Mouse (Mus musculus) hindbrain, embryonic 10.5 days (tissue): ENCODE data around the gene B3gat1. TPM values are rescaled to one million over a fixed set of nuclear protein-coding genes. Genes with fewer than 3 reads are reported as not detected.

Experiments used
- DNase-seq: peaks from one replicate; pipeline ENCODE4 v3.0.0-alpha.2; 2017; ENCODE audit warnings: low spot score
- H3K27ac ChIP-seq: fragments of 300-500 bp; sonication (generic); 2 replicates; pipeline ENCODE4 v1.5.1; 2016; ENCODE audit warnings: mild to moderate bottlenecking, moderate library complexity
- H3K27me3 ChIP-seq: fragments of 300-500 bp; sonication (generic); 2 replicates; pipeline ENCODE4 v1.6.1; 2016; ENCODE audit warnings: mild to moderate bottlenecking; ENCODE audit not compliant: poor library complexity, insufficient read depth, severe bottlenecking
- H3K36me3 ChIP-seq: fragments of 300-500 bp; sonication (generic); 2 replicates; pipeline ENCODE4 v1.6.1; 2016; ENCODE audit warnings: mild to moderate bottlenecking, moderate library complexity
- H3K4me1 ChIP-seq: fragments of 300-500 bp; sonication (generic); replicated peaks from 2 replicates; pipeline ENCODE4 v1.6.1; 2016; ENCODE audit warnings: mild to moderate bottlenecking
- H3K4me3 ChIP-seq: fragments of 300-500 bp; sonication (generic); 2 replicates; pipeline ENCODE4 v1.5.1; 2016; ENCODE audit warnings: mild to moderate bottlenecking, moderate library complexity
- H3K9me3 ChIP-seq: fragments of 300-500 bp; sonication (generic); 2 replicates; pipeline ENCODE4 v1.6.1; 2016; ENCODE audit warnings: mild to moderate bottlenecking, moderate library complexity
- WGBS: fragments of 180-500 bp; shearing (Covaris S2); methylation state at CpG from one replicate; pipeline ENCODE4 v1.1.7; 2016; 5-methylcytosine and 5-hydroxymethylcytosine counted together
- polyA plus RNA-seq: library from polyadenylated mRNA; unstranded; fragments of >200 nt; fragmentation: Nextera tagmentation; extraction: Ambion mirVana; gene quantifications from 2 replicates; pipeline ENCODE4 v1.2.1, GENCODE M21; 2016

B3gat1 gene
- polyA plus RNA-seq, 1 experiment from 2014 or later, result 6.8 TPM

GRCm38 (mm10) chr9:26798205-26798604 is 64.7 kb downstream of the B3gat1 start:
- H3K4me1 ChIP-seq, result no peaks in the 10 kb centered on the region
- no peak overlapping the region for H3K27ac ChIP-seq
- DNase-seq, result no peak
- no peaks in the 10 kb centered on the region for H3K27me3 ChIP-seq
- 89% methylated on average over 3 of the region's 3 CpGs for whole genome bisulfite sequencing
- H3K4me3 ChIP-seq, result no peak overlapping the region
- no peaks in the 10 kb centered on the region for H3K9me3 ChIP-seq
- no peaks in the 10 kb centered on the region for H3K36me3 ChIP-seq

- Histone ChIP-seq H3K9me3 (no peaks in the 10 kb centered on the region), H3K27me3 (no peaks in the 10 kb centered on the region), H3K4me1 (no peaks in the 10 kb centered on the region), H3K36me3 (no peaks in the 10 kb centered on the region), H3K27ac (no peak overlapping the region), H3K4me3 (no peak overlapping the region)
- WGBS, result 73% methylated on average over 1 of the region's 1 CpGs
- no peak for DNase-seq
Observed at GRCm38 (mm10) chr9:26798731-26799130, 65.2 kb downstream of the B3gat1 start.

DNA sequence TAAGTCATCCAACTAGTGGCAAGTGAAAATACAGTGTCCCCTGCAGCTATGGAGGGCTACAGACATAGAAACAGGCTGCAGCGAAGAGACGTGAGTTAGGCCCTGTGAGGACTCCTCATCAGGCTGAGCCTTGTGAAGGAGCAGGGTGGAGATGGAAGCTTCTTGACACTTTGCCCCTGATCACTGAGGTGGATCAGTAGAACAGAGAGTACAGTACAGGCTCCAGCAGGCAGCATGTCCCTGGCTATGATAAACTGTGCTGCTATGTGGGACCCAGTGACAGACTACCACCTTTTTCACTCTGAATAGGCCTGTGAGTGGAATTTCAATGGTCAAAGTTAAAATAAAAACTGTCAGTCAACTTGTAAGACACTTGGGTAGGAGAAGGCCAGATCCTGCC is 66.8 kb downstream of the B3gat1 start:
- 95% methylated on average over 2 of the region's 2 CpGs for WGBS
- DNase-seq, result no peak

DNA sequence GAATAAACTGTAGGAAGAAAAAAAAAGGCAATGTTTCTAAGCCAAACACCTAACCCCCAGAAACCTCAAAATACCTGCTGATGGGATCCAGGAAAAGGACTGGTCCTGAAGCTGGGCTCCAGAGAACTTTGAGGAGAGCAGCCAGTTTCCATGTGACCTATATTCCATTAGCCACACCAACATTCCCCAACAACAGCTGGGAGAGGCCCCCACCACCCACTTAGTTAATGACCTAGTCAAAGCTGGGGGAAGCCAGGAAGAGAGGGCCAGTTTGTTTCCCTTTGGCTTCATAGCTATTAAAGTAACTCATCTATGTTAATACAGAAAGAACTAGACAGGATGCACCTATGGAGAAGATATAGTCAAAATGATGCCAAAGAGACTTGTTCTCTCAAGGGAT is 70.8 kb downstream of the B3gat1 start:
- no peaks in the 10 kb centered on the region for H3K36me3 ChIP-seq
- H3K27me3 ChIP-seq, result no peaks in the 10 kb centered on the region
- H3K4me3 ChIP-seq, result no peak overlapping the region
- no peak for DNase-seq
- H3K27ac ChIP-seq, result no peak overlapping the region
- H3K9me3 ChIP-seq, result no peaks in the 10 kb centered on the region
- H3K4me1 ChIP-seq, result peaks cover 21% of the 10 kb centered on the region

More for the DNA sequence above, 66.8 kb downstream of the B3gat1 start:
- no peak overlapping the region for H3K4me3 ChIP-seq
- H3K4me1 ChIP-seq, result peaks cover 8% of the 10 kb centered on the region; the same call in 1 of the 2 replicates
- H3K9me3 ChIP-seq, result no peaks in the 10 kb centered on the region
- no peaks in the 10 kb centered on the region for H3K36me3 ChIP-seq
- no peak overlapping the region for H3K27ac ChIP-seq
- no peaks in the 10 kb centered on the region for H3K27me3 ChIP-seq

GRCm38 (mm10) chr9:26805935-26806666 is 72.6 kb downstream of the B3gat1 start, which contains the start of gene Glb1l2:
TSS of gene Glb1l2 (minus strand) at chr9:26806468.
- WGBS, result 1% methylated on average over 33 of the region's 33 CpGs
- peak; percentile 97 for DNase-seq
- H3K27ac ChIP-seq, result peak within 1 kb of the TSS; percentile 87

DNA sequence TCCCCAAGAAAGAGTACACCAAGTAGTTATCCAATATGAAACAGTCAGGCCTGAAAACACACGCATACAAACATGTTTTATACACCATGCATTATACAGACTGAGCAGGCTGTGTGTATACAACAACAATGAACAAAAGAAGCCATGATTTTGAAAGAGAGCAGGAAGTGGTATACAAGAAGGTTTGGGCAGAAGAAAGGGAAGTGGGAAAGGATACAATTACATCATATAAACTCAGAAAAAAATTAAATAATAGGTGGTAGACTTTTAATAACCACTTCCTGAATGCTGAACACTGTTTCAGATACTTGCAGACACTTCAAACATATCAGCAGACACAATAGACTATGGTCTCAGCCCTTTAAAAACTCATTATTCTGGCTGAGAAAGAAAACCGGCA is 75.2 kb downstream of the B3gat1 start:
- Histone ChIP-seq H3K4me3 (no peak overlapping the region), H3K27ac (no peak overlapping the region), H3K27me3 (no peaks in the 10 kb centered on the region), H3K36me3 (no peaks in the 10 kb centered on the region), H3K9me3 (no peaks in the 10 kb centered on the region), H3K4me1 (peaks cover 21% of the 10 kb centered on the region)
- WGBS, result 78% methylated on average over 2 of the region's 2 CpGs
- no peak for DNase-seq

More at GRCm38 (mm10) chr9:26805935-26806666, 72.6 kb downstream of the B3gat1 start, which contains the start of gene Glb1l2:
- Histone ChIP-seq H3K4me3 (peak within 1 kb of the TSS; percentile 65), H3K27me3 (no peaks in the 10 kb centered on the region), H3K9me3 (no peaks in the 10 kb centered on the region), H3K36me3 (no peaks in the 10 kb centered on the region), H3K4me1 (peaks cover 21% of the 10 kb centered on the region)

Other genes with a start within 250 kb of the B3gat1 start
- gene Glb1l2, start 72.7 kb downstream of the B3gat1 start, polyA plus RNA-seq, result 4.2 and 5.9 TPM in 2 replicates
- gene Glb1l3, start 127.2 kb downstream of the B3gat1 start, polyA plus RNA-seq, result not detected in 2 replicates
- gene Gm1110, start 189.4 kb downstream of the B3gat1 start, polyA plus RNA-seq, result 0.12 TPM in 1 of 2 replicates, not detected in the other